Mouse (Mus musculus) cerebellum, adult 2 months (tissue): ENCODE data around the gene Psma3.

ENCODE experiments used
- CTCF ChIP-seq: fragments of 200-500 bp; IDR thresholded peaks from 2 replicates; pipeline ENCODE4 v1.5.1; 2011; ENCODE audit warnings: low read depth, mild to moderate bottlenecking, control low read depth, low read length, moderate library complexity, borderline replicate concordance; ENCODE audit not compliant: insufficient read depth
- POLR2A ChIP-seq: fragments of 200-500 bp; IDR thresholded peaks from 2 replicates; pipeline ENCODE4 v1.6.1; 2011; ENCODE audit warnings: low read length, control low read depth, borderline replicate concordance; ENCODE audit not compliant: insufficient read depth

DNA sequence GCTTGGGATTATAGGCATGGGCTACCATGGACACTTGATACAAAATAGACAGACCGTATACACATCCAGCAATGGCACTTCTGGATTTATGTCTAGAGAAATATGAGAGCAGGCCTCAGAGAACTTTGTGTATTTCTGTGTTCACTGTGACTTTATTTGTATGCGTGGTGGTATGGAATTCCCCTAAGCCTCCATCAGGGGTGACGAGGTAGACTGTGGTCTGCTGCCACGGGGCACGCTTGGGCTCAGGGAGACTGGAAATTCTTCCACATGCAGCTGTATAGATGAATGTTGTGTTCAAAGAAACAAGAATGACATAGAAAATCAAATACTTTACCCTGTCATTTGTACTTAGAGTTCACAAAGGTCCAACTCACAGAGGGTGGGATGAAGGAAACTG, 56.3 kb downstream of the Psma3 start:
- TF ChIP-seq POLR2A, result no peak
- no peak for TF ChIP-seq CTCF
